Mouse (Mus musculus) cerebellum, adult 8-10 months (tissue): Measurements from ENCODE around the gene Galnt17.

Source experiments
- DNase-seq: peaks from one replicate; pipeline ENCODE4 v3.0.0; 2022

Gene Galnt17

DNA sequence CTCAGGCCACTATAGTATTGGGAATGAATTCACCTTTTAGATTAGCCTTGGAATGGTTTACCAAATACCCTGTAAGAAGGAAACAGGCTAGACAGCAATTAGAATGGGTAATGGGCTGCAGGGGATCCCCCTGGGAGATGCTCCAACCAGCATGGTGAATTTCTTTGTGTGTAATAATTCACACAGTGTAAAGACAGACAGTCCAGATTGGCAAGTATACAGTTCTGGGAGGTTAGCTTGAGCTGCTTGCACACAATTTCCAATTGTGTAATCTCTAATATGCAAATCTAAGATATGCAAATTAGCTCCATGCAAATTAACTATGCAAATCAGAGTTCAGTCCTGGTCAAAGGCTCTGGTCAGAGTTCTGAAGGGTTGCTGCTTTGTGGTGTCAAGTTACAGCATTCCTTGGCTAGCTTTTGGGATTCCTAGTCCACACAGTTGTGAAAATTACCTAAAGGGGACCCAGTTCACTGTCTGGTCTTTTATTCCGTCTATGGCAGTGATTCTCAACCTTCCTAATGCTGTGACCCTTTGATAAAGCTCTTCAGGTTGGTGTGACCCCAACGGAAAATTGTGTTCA lies 384.0 kb downstream of the Galnt17 start:
- no peak for DNase-seq

DNA sequence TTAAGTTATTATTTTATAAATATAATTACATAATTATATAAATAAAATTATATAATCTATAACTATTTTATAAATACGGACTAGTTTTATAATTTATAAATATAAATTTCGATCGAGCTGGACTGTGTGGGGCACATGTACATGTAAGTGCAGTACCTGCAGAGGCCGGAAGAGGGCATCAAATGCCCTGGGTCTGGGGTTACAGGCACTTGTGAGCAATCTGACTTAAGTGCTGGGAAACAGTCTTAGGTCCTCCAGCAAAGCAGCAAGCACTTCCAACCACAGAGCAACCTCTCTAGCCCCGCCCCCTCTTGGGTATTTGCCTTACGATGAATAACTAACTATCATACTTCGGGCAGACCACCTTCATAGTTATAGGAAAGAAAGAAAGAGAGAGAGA lies 388.3 kb downstream of the Galnt17 start:
- no peak for DNase-seq

DNA sequence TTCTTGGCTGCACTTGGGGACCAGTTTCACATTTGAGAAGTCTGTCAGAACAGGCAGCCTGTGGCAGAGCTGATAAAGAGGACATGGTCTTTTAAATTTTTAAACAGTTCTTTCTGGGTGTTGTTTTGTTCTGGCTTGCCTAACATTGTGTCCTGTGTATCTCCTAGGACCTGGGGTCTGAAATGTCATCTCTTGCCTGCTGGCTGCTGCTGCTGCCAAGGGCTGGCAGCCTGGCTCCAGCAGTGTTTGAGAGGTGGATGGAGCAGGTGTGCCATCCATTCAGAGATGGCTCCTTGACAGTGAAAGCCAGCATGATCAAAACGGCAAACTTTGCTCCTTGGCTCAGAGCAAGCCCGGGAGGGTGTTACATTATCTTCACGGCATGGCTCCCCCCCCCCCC lies 393.7 kb downstream of the Galnt17 start:
- DNase-seq: peak; percentile 49

DNA sequence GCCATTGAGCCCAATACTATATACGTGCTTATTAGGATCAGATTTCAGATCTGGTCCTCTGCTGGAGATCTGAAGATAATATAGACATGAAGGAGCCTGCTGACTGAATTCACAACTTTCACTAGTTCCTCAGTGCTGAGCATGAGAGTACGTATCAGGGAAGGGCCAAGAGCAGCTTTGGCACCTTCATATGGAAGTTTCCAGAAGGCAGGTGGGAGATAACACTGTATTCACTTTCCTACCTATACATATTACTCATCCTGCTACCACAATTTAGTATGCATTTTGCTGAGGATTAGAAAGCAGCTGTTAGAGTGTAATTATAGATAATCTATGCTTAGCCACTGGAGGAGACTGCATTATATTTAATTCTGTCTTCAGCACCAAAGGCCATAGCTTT lies 396.7 kb downstream of the Galnt17 start:
- DNase-seq: no peak

DNA sequence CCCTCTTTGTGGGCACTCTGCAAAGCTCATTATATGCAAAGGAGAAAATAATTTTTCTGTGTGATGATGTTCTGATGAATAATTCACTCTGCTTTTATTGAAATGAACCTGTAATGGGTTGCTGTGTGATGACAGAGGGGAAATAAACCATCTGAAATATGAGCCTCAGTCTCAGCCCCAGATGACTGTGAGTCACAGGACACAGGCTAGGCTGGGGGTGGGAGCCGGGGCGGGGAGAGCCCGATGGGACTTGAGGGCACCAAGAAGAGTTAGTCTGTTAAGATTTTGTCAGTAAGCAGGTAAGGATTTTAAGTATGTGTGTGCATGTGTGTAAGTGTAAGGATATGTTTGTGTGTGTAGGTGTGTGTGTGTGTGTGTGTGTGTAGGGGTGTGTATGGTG lies 406.6 kb downstream of the Galnt17 start:
- DNase-seq: no peak

DNA sequence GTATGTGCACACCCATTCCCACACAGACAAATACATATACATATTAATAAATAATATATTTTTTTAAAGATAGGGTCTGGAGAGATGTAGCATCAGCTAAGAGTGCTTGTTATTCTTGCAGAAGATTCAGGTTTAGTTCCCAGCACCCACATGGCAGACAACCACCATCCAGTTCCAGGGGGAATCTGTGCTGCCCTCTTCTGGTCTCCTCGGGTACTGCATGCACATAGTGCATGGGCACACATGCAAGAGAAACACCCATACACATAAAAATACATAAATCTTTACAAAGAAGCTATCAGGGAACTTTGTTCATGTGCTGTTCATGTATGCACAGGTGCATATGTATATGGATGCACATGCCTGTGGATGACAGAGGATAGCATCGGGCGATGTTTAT lies 412.3 kb downstream of the Galnt17 start:
- DNase-seq: no peak

DNA sequence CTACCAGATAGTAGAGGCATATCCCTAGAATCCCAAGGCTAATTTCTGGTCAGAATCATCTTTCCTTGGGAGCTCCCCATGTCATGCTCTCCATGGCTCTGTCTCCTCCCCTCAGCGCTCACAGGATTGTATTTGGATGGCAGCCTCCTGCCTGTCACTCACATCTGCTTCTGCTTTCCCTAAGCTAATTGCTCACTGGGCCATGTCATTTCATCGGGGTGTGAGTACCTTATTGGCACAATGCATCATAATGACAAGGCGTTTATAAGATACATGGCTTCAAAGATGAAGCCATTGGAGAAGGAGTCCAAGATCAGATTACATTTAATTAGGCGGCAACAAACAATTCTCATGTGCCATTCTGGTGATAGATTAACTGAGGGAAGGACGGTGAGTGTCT lies 416.6 kb downstream of the Galnt17 start:
- DNase-seq: no peak

DNA sequence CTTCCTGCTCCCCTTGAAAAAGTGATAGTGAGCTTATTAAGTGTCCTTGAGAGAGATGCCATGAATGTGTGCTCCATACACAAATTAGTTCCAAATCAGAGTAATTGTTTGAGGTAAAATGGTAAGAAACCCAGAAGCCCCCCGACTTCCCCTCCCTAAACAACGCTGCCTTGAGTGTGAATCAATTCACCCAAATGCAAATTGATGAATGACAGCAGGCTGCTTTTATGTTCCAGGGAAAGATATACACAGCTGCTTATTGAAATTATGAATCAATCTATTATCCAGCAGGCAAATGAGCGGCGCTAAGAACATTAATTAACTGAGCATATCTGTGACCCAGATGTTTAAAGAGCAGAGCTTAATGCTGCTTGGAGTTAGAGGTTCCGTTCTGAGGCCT lies 428.0 kb downstream of the Galnt17 start:
- DNase-seq: no peak

DNA sequence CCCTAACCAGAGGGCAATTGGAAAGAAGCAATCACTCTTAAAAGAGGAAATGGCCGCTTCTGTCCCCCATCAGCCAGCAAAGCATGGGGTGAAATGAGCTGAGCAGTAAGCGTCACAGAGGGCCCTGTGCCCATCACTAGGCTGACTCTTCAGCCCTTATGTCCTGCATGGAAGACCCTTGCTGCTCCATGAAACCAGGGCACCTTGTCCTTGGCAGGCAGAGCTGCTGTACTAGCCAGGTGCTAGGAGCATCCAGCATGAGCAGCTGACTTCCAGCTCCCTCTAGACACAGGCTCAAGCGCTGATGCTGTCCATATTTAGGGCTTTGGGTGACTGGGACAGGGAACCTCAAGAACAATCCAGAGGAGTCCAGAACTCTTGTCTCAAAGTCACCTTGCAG lies 432.9 kb downstream of the Galnt17 start:
- no peak for DNase-seq

DNA sequence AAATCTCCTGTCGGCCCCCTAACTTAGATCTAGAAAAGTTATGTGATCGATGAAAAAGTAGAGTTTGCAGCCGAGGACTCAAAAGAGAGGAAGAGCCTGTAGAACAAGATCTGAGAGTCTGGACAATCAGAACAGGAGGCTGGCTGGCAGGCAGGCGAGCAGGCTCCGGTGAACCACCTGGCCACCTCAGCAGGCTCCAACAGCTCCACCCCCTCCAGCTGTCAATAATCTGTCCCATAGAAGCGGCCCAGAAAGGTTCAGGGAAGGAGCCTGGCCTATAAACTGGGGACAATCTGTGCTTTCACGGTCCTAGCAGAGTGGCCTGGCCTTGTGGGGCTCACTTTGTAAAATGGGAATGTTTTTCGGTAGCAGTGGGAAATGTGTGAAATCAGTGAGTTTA lies 437.2 kb downstream of the Galnt17 start:
- peak; percentile 92 for DNase-seq

DNA sequence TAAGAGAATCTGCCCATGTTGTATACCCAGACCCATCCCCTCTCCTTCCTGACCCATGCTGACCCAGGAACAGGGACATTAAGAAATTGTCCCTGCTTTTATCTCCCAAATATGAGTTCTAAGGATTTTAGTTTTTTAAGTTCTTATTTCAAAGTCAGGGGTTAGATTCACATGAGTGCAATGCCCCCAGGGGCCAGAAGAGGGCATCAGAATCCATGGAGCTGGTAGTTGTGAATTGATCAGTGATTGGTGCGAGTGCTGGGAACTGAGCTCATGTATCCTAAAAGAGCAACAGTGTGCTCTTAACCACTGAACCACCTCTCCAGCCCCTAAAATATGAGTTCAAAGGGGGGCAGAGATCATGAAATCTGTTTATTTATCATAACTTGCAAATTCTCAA lies 438.4 kb downstream of the Galnt17 start:
- DNase-seq: peak; percentile 36

DNA sequence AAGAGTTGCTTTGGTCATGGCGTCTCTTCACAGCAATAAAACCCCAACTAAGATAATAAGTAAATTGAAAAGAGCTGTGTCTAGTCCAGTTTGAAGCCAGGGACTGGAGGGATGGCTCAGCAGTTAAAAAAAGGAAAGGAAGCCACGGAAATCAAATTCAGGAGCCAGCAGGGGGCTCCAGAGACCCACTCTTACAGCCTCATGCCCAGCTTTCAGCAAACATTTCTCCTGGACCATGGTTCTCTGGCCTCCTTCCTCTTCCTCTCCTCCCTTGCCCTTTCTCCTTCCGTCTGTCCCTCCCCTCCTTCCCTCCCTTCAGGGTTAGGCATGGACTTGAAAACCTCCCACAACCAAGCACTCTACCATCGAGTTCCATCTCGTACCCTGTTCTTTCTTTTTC lies 446.0 kb downstream of the Galnt17 start:
- DNase-seq: peak; percentile 72

DNA sequence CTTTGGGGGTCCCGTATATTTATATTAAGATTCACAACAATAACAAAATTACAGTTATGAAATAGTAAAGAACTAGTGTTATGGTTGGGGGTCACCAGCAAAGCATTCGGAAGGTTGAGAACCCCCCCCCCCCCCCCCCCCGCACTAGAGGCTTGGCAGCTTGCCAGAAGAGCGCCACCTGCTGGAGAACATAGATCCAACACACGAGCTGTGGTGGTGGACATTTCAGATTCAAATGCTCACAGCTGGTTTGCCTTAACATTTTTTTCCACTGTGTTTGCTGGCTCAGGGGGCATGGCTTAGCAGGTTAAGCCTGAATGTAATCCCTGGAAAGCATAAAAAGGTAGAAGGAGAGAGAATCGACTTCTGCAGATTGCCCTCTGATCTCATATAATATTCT lies 448.6 kb downstream of the Galnt17 start:
- no peak for DNase-seq

DNA sequence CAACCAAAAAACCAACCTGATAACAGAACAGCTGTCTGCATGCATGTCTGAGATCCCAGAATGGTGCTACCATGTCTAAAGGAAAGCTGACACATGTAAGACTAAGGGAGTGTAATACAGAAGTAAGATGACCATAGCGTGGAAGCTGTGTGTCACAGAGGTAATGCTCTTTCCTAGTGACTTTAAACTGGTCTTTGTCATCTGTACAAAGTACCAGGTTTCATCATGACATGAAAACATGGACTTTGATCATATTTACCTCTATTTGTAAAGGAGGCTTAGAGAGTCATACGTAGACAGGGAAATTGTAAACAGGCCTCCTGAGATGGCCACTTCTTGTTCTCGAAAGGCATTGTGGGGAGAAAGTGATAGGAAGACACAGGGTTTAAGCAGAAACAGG lies 449.6 kb downstream of the Galnt17 start:
- DNase-seq: no peak

DNA sequence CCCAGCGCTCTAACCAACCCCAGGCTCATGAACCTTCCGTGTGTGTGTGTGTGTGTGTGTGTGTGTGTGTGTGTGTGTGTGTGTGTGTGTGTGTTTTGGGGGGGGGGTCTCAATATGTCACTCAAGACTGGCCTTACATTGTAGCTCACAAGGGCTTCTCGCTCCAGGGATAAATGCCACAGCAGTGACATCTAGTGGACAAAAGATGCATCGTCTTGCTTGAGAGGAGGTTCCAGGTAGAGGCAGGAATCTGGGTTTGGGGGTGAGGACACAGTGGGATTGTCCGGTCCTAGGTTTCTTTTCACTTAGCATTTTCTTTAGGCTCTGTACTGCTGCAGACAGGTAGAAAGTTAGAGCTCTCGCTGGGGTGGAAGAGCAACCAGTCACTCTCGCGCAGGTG lies 450.1 kb downstream of the Galnt17 start:
- DNase-seq: peak; percentile 69

DNA sequence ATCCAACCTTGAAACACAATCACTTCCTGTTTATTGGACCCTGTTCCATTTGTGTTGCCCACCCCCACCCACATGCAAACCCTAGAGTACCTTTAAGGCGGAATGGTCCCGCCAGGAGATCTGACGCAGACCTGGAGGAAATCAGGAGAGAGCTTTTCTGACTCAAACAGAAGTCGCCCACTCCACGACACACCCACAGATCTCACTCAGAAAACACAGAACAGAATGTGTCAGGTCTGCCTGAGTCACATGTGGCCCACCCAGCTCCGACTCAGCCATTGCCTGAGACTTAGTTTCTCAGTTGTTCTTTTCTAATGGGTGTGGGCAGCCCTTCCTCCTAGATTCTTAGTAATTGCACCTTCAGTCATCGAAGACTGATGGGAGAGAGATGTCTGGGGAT lies 453.9 kb downstream of the Galnt17 start:
- no peak for DNase-seq

DNA sequence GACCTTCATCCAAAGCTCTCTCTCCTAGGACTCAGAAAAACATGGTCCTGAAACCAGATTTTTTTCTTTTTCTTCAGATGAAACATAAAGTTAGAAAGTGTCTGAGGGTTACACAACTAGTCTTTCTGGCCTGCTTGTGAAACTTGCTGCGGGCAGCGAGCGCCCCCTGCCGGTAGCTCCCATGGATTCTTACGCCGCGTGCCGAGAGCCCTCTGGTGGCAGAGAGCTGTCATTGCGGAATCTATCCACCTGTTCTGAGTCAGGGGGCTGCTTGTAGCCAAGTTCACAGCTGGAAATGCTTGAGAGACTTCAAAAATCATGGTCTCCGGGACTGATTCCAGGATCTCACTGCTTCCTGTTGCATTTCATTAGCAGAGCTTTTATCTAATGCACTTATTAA lies 454.9 kb downstream of the Galnt17 start:
- peak; percentile 94 for DNase-seq

DNA sequence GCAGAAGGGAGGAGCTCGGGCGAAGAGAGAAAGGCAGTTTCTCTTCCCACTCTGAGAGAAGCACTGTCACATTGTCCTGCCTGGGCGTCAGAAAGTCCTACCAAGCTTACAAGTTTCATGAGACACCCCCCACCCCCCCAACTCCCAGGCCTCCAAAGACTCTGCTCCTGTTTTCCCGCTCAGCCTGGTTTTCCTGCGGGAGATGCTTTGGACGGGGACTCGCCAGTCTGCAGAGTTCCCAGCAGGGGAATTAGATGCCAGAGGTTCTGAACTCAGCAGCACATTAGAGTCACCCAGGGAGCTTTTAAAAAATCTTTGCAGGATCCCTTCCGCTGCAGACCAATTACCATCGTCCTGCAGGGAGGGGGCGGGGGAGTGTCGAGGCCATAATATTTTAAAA lies 456.1 kb downstream of the Galnt17 start:
- DNase-seq: no peak

DNA sequence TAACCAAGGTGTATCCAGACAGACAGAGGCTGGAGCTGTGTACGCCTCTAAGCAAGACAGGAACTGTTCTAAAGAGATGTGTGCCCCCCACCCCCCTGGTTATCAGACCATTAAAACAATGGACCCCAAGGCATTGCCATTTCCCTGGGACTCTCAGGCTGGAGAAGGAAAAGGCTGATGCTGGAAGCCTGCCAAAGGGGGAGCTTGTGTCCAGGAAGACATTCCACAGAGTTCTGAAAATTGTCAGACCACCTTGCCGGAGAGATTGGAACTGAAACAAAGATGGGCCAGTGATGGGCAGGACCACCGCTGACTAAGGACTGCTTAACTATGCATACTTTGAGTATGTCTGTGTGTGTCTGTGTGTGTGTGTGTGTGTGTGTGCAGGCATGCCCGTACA lies 458.7 kb downstream of the Galnt17 start:
- DNase-seq: no peak

DNA sequence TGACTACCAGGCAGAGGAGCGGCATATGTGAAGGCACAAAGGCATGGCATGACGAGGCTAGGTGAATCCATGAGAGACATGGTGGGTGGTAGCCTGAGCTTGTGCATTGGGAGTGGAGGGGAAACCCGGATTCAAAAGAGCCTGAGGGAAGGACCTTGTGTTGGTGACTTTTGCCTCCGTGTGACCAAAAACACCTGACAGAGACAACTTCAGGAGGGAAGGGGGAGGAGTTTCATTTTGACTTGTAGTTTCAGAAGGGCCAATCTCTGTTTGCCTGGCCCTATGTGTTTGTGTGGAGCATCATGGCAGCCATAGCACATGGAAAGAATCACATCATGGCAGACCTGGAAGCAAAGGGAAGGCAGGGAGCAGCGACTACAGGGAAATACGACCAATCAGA lies 459.7 kb downstream of the Galnt17 start:
- DNase-seq: no peak

DNA sequence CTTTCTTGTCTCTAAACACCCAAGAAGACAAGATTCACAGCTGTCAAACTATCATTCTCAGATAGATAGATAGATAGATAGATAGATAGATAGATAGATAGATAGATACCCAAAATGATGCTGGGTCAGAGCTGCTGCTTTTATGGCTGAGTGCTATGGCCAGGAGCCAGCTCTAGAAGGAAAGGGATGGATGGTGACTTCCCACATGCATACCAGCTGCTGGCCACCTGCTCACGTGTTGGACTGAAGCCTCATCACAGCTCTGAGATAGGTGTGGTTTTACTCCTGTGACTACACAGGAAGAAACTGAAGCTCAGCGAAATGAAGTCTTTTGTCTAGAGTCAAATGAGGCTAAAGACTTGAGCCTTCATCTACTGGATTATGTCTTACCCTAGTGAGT lies 482.5 kb downstream of the Galnt17 start:
- DNase-seq: no peak
